Mouse (Mus musculus) megakaryocyte, embryonic 14.5 days (primary cell): ENCODE measurements around the gene Ung.

ENCODE experiments used
- FLI1 ChIP-seq: IDR thresholded peaks from 2 replicates; pipeline ENCODE4 v1.6.1; 2012; ENCODE audit warnings: low read length, inconsistent platforms, mixed read lengths
- GATA1 ChIP-seq: IDR thresholded peaks from 3 replicates; pipeline ENCODE4 v1.6.1; 2012; ENCODE audit warnings: mixed read lengths, low read length, inconsistent platforms, borderline replicate concordance

GRCm38 (mm10) chr5:114090421-114091013, 39.7 kb upstream of the Ung start:
- TF ChIP-seq GATA1 (no peak), FLI1 (no peak)
